Mouse (Mus musculus): ENCODE results near the gene Usp16. TPM values are rescaled to one million over a fixed set of nuclear protein-coding genes. Genes with fewer than 3 reads are reported as not detected.

Usp16 gene
- polyA plus RNA-seq, 1 experiment: 15.6 TPM

DNA sequence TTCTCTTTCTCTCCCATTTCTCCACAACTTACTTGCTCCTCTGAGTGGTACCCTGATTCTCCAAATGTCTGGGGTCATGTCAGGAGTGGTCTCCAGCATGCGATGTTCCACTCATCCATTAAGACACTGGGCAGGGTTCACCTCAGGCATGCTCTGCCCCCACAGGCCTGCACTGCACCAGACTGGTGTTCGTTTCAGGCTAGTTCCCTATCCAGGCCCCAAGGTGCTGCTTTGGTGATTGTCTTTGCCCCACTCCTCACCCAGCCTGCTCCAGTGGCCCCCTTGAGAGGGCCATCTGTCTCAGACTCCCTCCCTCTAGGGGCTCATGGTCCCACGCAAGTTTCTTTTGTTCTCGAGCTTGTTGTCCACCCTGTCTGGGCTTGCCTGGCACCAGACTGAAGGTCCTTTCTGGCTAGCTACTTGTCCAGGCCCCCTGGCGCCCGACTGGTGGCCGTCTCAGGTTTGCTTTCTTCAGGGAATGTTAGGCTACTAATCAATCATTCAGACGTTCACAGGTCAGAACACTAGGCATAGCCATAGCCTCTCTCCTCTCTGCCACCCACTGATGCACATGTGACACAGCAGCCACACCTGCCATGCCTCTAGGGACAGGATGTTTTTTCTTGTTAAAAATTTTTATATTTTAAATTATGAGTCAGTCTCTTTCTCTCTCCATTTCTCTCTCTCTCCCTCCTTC lies 73.2 kb downstream of the Usp16 start:
- no peaks in the 10 kb centered on the region for H3K27me3 ChIP-seq (ENCODE audit: control insufficient read depth, insufficient read depth, low read length)
- WGBS: 70% methylated on average over 8 of the region's 8 CpGs

GRCm38 (mm10) chr16:87528755-87529154 lies 74.3 kb downstream of the Usp16 start:
- Histone ChIP-seq H3K4me1 (ENCODE audit: control insufficient read depth, insufficient read depth, insufficient read length) (no peaks in the 10 kb centered on the region), H3K4me3 (ENCODE audit: extremely low read depth, insufficient read depth, insufficient read length) (no peak overlapping the region), H3K36me3 (ENCODE audit: control insufficient read depth, insufficient read depth, low read length) (no peaks in the 10 kb centered on the region), H3K27me3 (ENCODE audit: control insufficient read depth, insufficient read depth, low read length) (no peaks in the 10 kb centered on the region), H3K27ac (ENCODE audit: insufficient read depth, low read length) (no peak overlapping the region)
- WGBS: 75% methylated on average over 10 of the region's 10 CpGs
- no peak for DNase-seq (ENCODE audit: low read depth in 1 of 2, low spot score in 2 of 2)
- TF ChIP-seq POLR2A (IDR thresholded peaks at IDR 0.05; ENCODE audit: low read depth, low read length): no peak
- TF ChIP-seq CTCF (IDR thresholded peaks at IDR 0.05; ENCODE audit: extremely low read depth, insufficient read depth, insufficient read length, insufficient replicate concordance): no peak

More for the DNA sequence above, 73.2 kb downstream of the Usp16 start:
- TF ChIP-seq CTCF (IDR thresholded peaks at IDR 0.05; ENCODE audit: extremely low read depth, insufficient read depth, insufficient read length, insufficient replicate concordance) (no peak), POLR2A (IDR thresholded peaks at IDR 0.05; ENCODE audit: low read depth, low read length) (no peak)
- Histone ChIP-seq H3K27ac (ENCODE audit: insufficient read depth, low read length) (no peak overlapping the region), H3K36me3 (ENCODE audit: control insufficient read depth, insufficient read depth, low read length) (no peaks in the 10 kb centered on the region), H3K4me3 (ENCODE audit: extremely low read depth, insufficient read depth, insufficient read length) (no peak overlapping the region), H3K4me1 (ENCODE audit: control insufficient read depth, insufficient read depth, insufficient read length) (no peaks in the 10 kb centered on the region)
- DNase-seq (ENCODE audit: low read depth in 1 of 2, low spot score in 2 of 2): no peak

Other genes starting within 250 kb of the Usp16 start
- 4.6 and 5.2 TPM in 2 replicates for gene N6amt1, start 100.5 kb upstream of the Usp16 start, polyA plus RNA-seq (2012; rRNA removed)
- 3.4 and 3.5 TPM in 2 replicates for gene Ltn1, start 22.1 kb upstream of the Usp16 start, polyA plus RNA-seq (2012; rRNA removed)
- 2.5 and 3.1 TPM in 2 replicates for gene Rwdd2b, start 14.1 kb upstream of the Usp16 start, polyA plus RNA-seq (2012; rRNA removed)
- 14.5 and 15.0 TPM in 2 replicates for gene Cct8, start 41.2 kb downstream of the Usp16 start, polyA plus RNA-seq (2012; rRNA removed)
- gene Map3k7cl, start 98.6 kb downstream of the Usp16 start, polyA plus RNA-seq (2012; rRNA removed): 0.69 and 0.78 TPM in 2 replicates
- 7.6 and 8.8 TPM in 2 replicates for gene Bach1, start 244.2 kb downstream of the Usp16 start, polyA plus RNA-seq (2012; rRNA removed)

All from spleen, adult 2 months (tissue).